Mouse (Mus musculus) cerebellum, adult 2 months (tissue): Measurements from ENCODE around the gene Syngr4. TPM values are rescaled to one million over a fixed set of nuclear protein-coding genes. Genes with fewer than 3 reads are reported as not detected.

Experiments
- DNase-seq, 2 experiments: peaks; one replicate each; pipeline ENCODE4 v3.0.0; 2021
- H3K27ac ChIP-seq: fragments of 200-500 bp; 2 replicates; pipeline ENCODE4 v1.5.1; 2012; ENCODE audit warnings: low read length, control low read depth, inconsistent platforms; ENCODE audit not compliant: insufficient read depth
- H3K27me3 ChIP-seq: fragments of 200-500 bp; 2 replicates; pipeline ENCODE4 v1.6.1; 2012; ENCODE audit warnings: inconsistent platforms, mild to moderate bottlenecking, low read length, moderate library complexity; ENCODE audit not compliant: control insufficient read depth, insufficient read depth
- H3K4me1 ChIP-seq: fragments of 200-500 bp; 2 replicates; pipeline ENCODE4 v1.6.1; 2011; ENCODE audit warnings: low read length; ENCODE audit not compliant: control insufficient read depth, insufficient read depth
- H3K4me3 ChIP-seq: fragments of 200-500 bp; replicated peaks from 2 replicates; pipeline ENCODE3; 2011; ENCODE audit warnings: mild to moderate bottlenecking, low read depth, low read length, control low read depth; ENCODE audit not compliant: insufficient read depth
- CTCF ChIP-seq: fragments of 200-500 bp; IDR thresholded peaks from 2 replicates; pipeline ENCODE4 v1.5.1; 2011; ENCODE audit warnings: low read depth, mild to moderate bottlenecking, control low read depth, low read length, moderate library complexity, borderline replicate concordance; ENCODE audit not compliant: insufficient read depth
- POLR2A ChIP-seq: fragments of 200-500 bp; IDR thresholded peaks from 2 replicates; pipeline ENCODE4 v1.6.1; 2011; ENCODE audit warnings: low read length, control low read depth, borderline replicate concordance; ENCODE audit not compliant: insufficient read depth
- WGBS: fragments of 180-500 bp; shearing (Covaris S2); methylation state at CpG from one replicate; pipeline ENCODE4 v1.1.7; 2018; 5-methylcytosine and 5-hydroxymethylcytosine counted together
- polyA plus RNA-seq: library from polyadenylated mRNA; depleted of rRNA; stranded (reverse); fragments of >200 nt; gene quantifications from 2 replicates; pipeline ENCODE4 v1.2.3, GENCODE M21; 2012

Gene Syngr4
- polyA plus RNA-seq, 1 experiment = not detected

GRCm38 (mm10) chr7:45917926-45918325 is 21.4 kb upstream of the Syngr4 start:
- TF ChIP-seq POLR2A = no peak
- no peak for TF ChIP-seq CTCF
- 58% methylated on average over 15 of the region's 15 CpGs for WGBS
- Histone ChIP-seq H3K4me1 (no peaks in the 10 kb centered on the region), H3K27ac (no peak overlapping the region), H3K27me3 (no peaks in the 10 kb centered on the region), H3K4me3 (no peak overlapping the region)
- DNase-seq = no peak

- H3K27me3 ChIP-seq = no peaks in the 10 kb centered on the region
- 44% methylated on average over 13 of the region's 13 CpGs for WGBS
- no peak for DNase-seq
- H3K4me1 ChIP-seq = no peaks in the 10 kb centered on the region
- no peak for TF ChIP-seq POLR2A
- TF ChIP-seq CTCF = no peak
- H3K4me3 ChIP-seq = no peak overlapping the region
- H3K27ac ChIP-seq = no peak overlapping the region
These were observed 20.6 kb upstream of the Syngr4 start for GRCm38 (mm10) chr7:45917004-45917704.

DNA sequence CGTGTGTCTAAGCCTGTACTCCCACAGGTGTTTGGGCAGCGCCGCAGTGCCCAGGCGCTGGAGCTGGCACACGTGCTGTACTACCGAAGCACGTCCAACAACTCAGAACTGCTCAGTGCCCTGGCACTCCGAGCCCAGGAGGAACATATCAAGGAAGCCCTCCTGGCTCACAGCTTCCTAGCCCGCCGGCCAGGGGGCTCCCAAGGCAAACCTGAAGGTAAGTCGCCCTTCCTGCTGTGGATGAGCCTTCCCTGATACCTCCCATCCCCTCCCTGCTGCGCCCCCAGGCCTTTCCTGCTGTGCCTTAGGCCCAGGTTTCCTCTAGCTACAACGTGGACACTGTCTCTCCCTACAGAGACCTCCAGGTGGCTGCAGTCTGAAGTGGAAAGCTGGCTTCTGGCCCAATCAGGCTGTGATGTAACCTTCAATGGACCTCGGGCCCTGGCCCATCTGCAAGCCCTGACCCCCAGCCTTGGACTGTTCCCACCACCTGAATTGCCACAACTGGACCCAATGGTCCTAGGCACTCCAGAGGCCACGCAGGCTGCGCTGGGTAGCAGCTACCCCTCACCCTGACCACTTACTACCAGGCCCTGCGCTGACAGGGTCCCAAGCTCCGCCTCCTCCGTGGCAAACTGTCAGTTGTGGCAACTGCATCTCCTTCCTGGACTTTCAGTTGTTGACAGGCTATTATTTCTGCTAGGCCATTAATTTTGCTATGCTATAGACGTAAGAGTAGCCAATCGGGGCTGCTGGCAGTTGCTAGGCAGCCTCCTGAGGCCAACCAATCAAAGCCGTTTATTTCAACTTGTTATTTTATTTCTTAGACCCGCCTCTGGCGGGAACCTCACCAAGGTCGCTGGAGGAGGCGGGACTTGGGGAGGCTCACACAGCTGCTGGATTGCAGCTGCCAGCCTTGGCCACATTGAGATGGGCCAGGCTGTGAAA is 19.8 kb upstream of the Syngr4 start:
- no peaks in the 10 kb centered on the region for H3K27me3 ChIP-seq
- H3K4me3 ChIP-seq = peak overlapping the region; percentile 11
- peak in 1 of 2 experiments; percentile 27 for DNase-seq
- 34% methylated on average over 26 of the region's 26 CpGs for WGBS
- peak overlapping the region; percentile 10; the same call in 1 of the 2 replicates for H3K27ac ChIP-seq
- H3K4me1 ChIP-seq = no peaks in the 10 kb centered on the region
- no peak for TF ChIP-seq CTCF
- TF ChIP-seq POLR2A = no peak

DNA sequence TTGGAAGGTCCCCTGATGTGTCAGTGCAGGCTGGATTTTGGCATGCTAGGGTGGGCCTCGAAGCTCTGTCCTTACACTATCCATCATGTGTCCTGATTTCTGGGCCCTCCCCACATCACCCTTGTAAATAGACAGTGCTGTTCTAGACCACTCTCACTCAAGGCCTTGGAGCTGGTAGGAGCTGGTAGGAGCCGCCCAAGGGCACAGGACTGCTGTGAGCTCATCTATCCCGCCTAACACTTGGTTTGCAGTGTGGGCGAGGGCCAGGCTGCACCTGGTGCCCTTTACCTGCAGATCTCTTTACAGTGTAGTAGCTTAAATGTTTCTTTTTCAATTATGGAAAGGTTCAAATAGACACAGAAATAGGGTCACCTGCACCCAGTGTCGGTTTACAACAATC is 18.5 kb upstream of the Syngr4 start:
- H3K27me3 ChIP-seq = no peaks in the 10 kb centered on the region

DNA sequence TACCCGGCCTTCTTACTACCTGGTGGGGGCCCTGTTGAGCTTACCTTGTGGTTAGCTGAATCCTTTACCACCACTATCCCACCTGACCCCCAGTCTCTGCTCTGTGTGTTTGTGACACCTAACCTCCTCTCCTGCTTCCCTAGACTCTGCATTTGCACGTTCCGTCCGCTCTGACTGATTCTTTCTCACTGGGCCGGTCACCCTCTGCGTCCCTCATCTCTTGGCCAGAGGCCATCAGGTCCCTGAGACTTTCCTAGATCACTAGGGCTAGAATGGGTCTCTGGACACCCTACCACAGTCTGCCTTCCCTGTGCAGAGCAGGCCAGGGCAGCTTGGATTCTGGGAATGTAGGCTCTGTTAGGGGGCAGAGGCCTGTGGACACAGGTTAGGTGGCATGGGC is 17.6 kb upstream of the Syngr4 start:
- no peak overlapping the region for H3K27ac ChIP-seq
- WGBS = 79% methylated on average over 6 of the region's 6 CpGs
- H3K4me1 ChIP-seq = no peaks in the 10 kb centered on the region
- DNase-seq = no peak
- no peaks in the 10 kb centered on the region for H3K27me3 ChIP-seq
- no peak overlapping the region for H3K4me3 ChIP-seq
- TF ChIP-seq POLR2A = no peak
- no peak for TF ChIP-seq CTCF

More for the DNA sequence above, 18.5 kb upstream of the Syngr4 start:
- Histone ChIP-seq H3K4me3 (no peak overlapping the region), H3K4me1 (no peaks in the 10 kb centered on the region), H3K27ac (no peak overlapping the region)
- WGBS = 87% methylated on average over 5 of the region's 5 CpGs
- no peak for DNase-seq
- TF ChIP-seq CTCF (no peak), POLR2A (no peak)

- 95% methylated on average over 16 of the region's 16 CpGs for WGBS
- TF ChIP-seq POLR2A (no peak), CTCF (no peak)
These were observed 12.6 kb upstream of the Syngr4 start for GRCm38 (mm10) chr7:45909145-45909544.

GRCm38 (mm10) chr7:45908384-45908783 is 11.9 kb upstream of the Syngr4 start:
- Histone ChIP-seq H3K4me1 (no peaks in the 10 kb centered on the region), H3K27me3 (no peaks in the 10 kb centered on the region), H3K27ac (no peak overlapping the region), H3K4me3 (no peak overlapping the region)
- DNase-seq = no peak
- TF ChIP-seq POLR2A = no peak
- TF ChIP-seq CTCF = no peak

More at GRCm38 (mm10) chr7:45909145-45909544, 12.6 kb upstream of the Syngr4 start:
- Histone ChIP-seq H3K27me3 (no peaks in the 10 kb centered on the region), H3K4me1 (no peaks in the 10 kb centered on the region), H3K27ac (no peak overlapping the region), H3K4me3 (no peak overlapping the region)
- DNase-seq = no peak

GRCm38 (mm10) chr7:45906622-45907021 is 10.1 kb upstream of the Syngr4 start:
- no peaks in the 10 kb centered on the region for H3K27me3 ChIP-seq
- WGBS = 96% methylated on average over 9 of the region's 9 CpGs
- no peak overlapping the region for H3K27ac ChIP-seq
- no peak for DNase-seq
- no peak for TF ChIP-seq POLR2A
- no peak for TF ChIP-seq CTCF
- no peaks in the 10 kb centered on the region for H3K4me1 ChIP-seq
- no peak overlapping the region for H3K4me3 ChIP-seq
